In genomic region chr6:128358999-128359398, GRCm38 (mm10) we compare ENCODE assay signal across 8 mouse cellular contexts. TPM values are rescaled to one million over a fixed set of nuclear protein-coding genes. Genes with fewer than 3 reads are reported as not detected.
DNase-seq lines count a peak whose midpoint lies in the region; ATAC-seq and TF ChIP-seq lines count a peak whose summit lies in the region.

No protein-coding gene starts in this region.

- H3K4me1 ChIP-seq in neural tube, embryonic 15.5 days: peaks cover 52% of the 10 kb centered on the region
- H3K4me1 ChIP-seq in hindbrain, postnatal 0 days (ENCODE audit: insufficient read depth, low read length): 0 out of 2 replicates have a peak, but pooled peaks cover 2% of the 10 kb centered on the region
- peaks cover 12% of the 10 kb centered on the region for H3K4me1 ChIP-seq in limb, embryonic 11.5 days (ENCODE audit: control insufficient read depth, insufficient read depth, low read length)

- no peak overlapping the region for H3K9ac ChIP-seq in neural tube, embryonic 15.5 days (replicated peaks)
- H3K9ac ChIP-seq in hindbrain, postnatal 0 days (replicated peaks; ENCODE audit: low read length): no peak overlapping the region
- no peak overlapping the region for H3K9ac ChIP-seq in limb, embryonic 11.5 days (ENCODE audit: low read length)

- no peak for ATAC-seq in neural tube, embryonic 15.5 days (ENCODE audit: low FRiP score)
- ATAC-seq in hindbrain, postnatal 0 days: no peak
- ATAC-seq in limb, embryonic 11.5 days (ENCODE audit: insufficient number of reproducible peaks, low FRiP score, low TSS enrichment, low read depth): no peak

- no peak overlapping the region for H3K4me2 ChIP-seq in neural tube, embryonic 15.5 days
- H3K4me2 ChIP-seq in hindbrain, postnatal 0 days (ENCODE audit: low read depth, low read length): no peak overlapping the region
- no peak overlapping the region for H3K4me2 ChIP-seq in limb, embryonic 11.5 days (ENCODE audit: low read depth, severe bottlenecking)

- TF ChIP-seq CTCF in hindbrain, postnatal 0 days (IDR thresholded peaks at IDR 0.05; ENCODE audit: low read depth): peak; percentile 95

- no peaks in the 10 kb centered on the region for H3K27me3 ChIP-seq in neural tube, embryonic 15.5 days (replicated peaks)
- H3K27me3 ChIP-seq in hindbrain, postnatal 0 days (ENCODE audit: insufficient read depth, low read length): no peaks in the 10 kb centered on the region
- H3K27me3 ChIP-seq in limb, embryonic 11.5 days (ENCODE audit: control insufficient read depth, insufficient read depth, low read length): no peaks in the 10 kb centered on the region

- peaks cover 17% of the 10 kb centered on the region for H3K36me3 ChIP-seq in neural tube, embryonic 15.5 days
- peaks cover 4% of the 10 kb centered on the region; the same call in 1 of the 2 replicates for H3K36me3 ChIP-seq in hindbrain, postnatal 0 days (ENCODE audit: insufficient read depth, low read length)
- H3K36me3 ChIP-seq in limb, embryonic 11.5 days (ENCODE audit: control insufficient read depth, insufficient read depth, low read length): peaks cover 5% of the 10 kb centered on the region

- DNase-seq in neural tube, embryonic 10.5 days (ENCODE audit: extremely low spot score, low spot score): peak; percentile 61
- peak; percentile 78 for DNase-seq in adrenal gland, adult 2 months
- DNase-seq in embryo, embryonic 11 days: peak; percentile 75
- DNase-seq in hindbrain, postnatal 0 days (ENCODE audit: low spot score): peak; percentile 83
- peak; percentile 78 for DNase-seq in limb, embryonic 11.5 days (ENCODE audit: low spot score)
- peak; percentile 87 for DNase-seq in retina, embryonic 14.5 days (ENCODE audit: low spot score)
- peak; percentile 82 for DNase-seq in thymus, postnatal 4 days

- WGBS in neural tube, embryonic 15.5 days: 4% methylated on average over 2 of the region's 2 CpGs
- WGBS in hindbrain, postnatal 0 days: 6% methylated on average over 2 of the region's 2 CpGs
- WGBS in limb, embryonic 11.5 days: 34% methylated on average over 2 of the region's 2 CpGs

- H3K27ac ChIP-seq in neural tube, embryonic 15.5 days (replicated peaks): no peak overlapping the region
- H3K27ac ChIP-seq in hindbrain, postnatal 0 days: no peak overlapping the region
- H3K27ac ChIP-seq in limb, embryonic 11.5 days (replicated peaks; ENCODE audit: low read depth, low read length): no peak overlapping the region

- H3K4me3 ChIP-seq in neural tube, embryonic 15.5 days (replicated peaks): no peak overlapping the region
- H3K4me3 ChIP-seq in hindbrain, postnatal 0 days (ENCODE audit: low read length): no peak overlapping the region
- no peak overlapping the region for H3K4me3 ChIP-seq in limb, embryonic 11.5 days (ENCODE audit: low read depth, low read length)

- no peaks in the 10 kb centered on the region for H3K9me3 ChIP-seq in neural tube, embryonic 15.5 days (replicated peaks)
- H3K9me3 ChIP-seq in hindbrain, postnatal 0 days (ENCODE audit: low read length): no peaks in the 10 kb centered on the region
- no peaks in the 10 kb centered on the region for H3K9me3 ChIP-seq in limb, embryonic 11.5 days (ENCODE audit: control insufficient read depth, low read length)

RNA-seq across cellular contexts. Expression of gene Tulp3, which starts 3.3 kb away (rescaled TPM):
- 19.1 and 21.8 TPM in 2 replicates for polyA plus RNA-seq in neural tube, embryonic 15.5 days (2015; fragmentation: Nextera tagmentation; extraction: Ambion mirVana)
- 10 to 100 TPM; 34.9 to 42.6 TPM for total RNA-seq in adrenal gland, adult 2 months (2021)
- polyA plus RNA-seq in adrenal gland, adult 2 months (2012; rRNA removed): 20.2 and 25.7 TPM in 2 replicates
- 12.8 and 16.4 TPM in 2 replicates for total RNA-seq in hindbrain, postnatal 0 days (2014; rRNA removed)
- 15.8 and 17.5 TPM in 2 replicates for polyA plus RNA-seq in hindbrain, postnatal 0 days (2015; fragmentation: Nextera tagmentation; extraction: Ambion mirVana)
- 21.4 and 22.3 TPM in 2 replicates for polyA plus RNA-seq in limb, embryonic 11.5 days (2014; fragmentation: Nextera tagmentation; extraction: Ambion mirVana)

RNA-seq across cellular contexts. Expression of gene Rhno1, which starts 3.7 kb away (rescaled TPM):
- 72.2 and 85.9 TPM in 2 replicates for polyA plus RNA-seq in neural tube, embryonic 15.5 days (2015; fragmentation: Nextera tagmentation; extraction: Ambion mirVana)
- total RNA-seq in adrenal gland, adult 2 months (2021): 10 to 100 TPM; 15.9 to 18.0 TPM
- 11.2 TPM in 2 replicates for polyA plus RNA-seq in adrenal gland, adult 2 months (2012; rRNA removed)
- total RNA-seq in hindbrain, postnatal 0 days (2014; rRNA removed): 22.8 and 23.1 TPM in 2 replicates
- 53.9 and 55.2 TPM in 2 replicates for polyA plus RNA-seq in hindbrain, postnatal 0 days (2015; fragmentation: Nextera tagmentation; extraction: Ambion mirVana)
- 190 and 195 TPM in 2 replicates for polyA plus RNA-seq in limb, embryonic 11.5 days (2014; fragmentation: Nextera tagmentation; extraction: Ambion mirVana)

RNA-seq across cellular contexts. Expression of gene Foxm1, which starts 3.8 kb away (rescaled TPM):
- polyA plus RNA-seq in neural tube, embryonic 15.5 days (2015; fragmentation: Nextera tagmentation; extraction: Ambion mirVana): 5.3 and 11.7 TPM in 2 replicates
- total RNA-seq in adrenal gland, adult 2 months (2021): 1 to 10 TPM; 1.9 to 3.0 TPM
- polyA plus RNA-seq in adrenal gland, adult 2 months (2012; rRNA removed): 4.5 and 4.7 TPM in 2 replicates
- total RNA-seq in hindbrain, postnatal 0 days (2014; rRNA removed): 9.7 and 14.4 TPM in 2 replicates
- 7.2 and 7.5 TPM in 2 replicates for polyA plus RNA-seq in hindbrain, postnatal 0 days (2015; fragmentation: Nextera tagmentation; extraction: Ambion mirVana)
- polyA plus RNA-seq in limb, embryonic 11.5 days (2014; fragmentation: Nextera tagmentation; extraction: Ambion mirVana): 50.9 and 61.1 TPM in 2 replicates

RNA-seq across cellular contexts. Expression of gene Tex52, which starts 16.3 kb away (rescaled TPM):
- polyA plus RNA-seq in neural tube, embryonic 15.5 days (2015; fragmentation: Nextera tagmentation; extraction: Ambion mirVana): 0.33 and 0.54 TPM in 2 replicates
- not detected for total RNA-seq in adrenal gland, adult 2 months (2021)
- polyA plus RNA-seq in adrenal gland, adult 2 months (2012; rRNA removed): not detected in 2 replicates
- 1.4 TPM in 1 of 2 replicates, not detected in the other for total RNA-seq in hindbrain, postnatal 0 days (2014; rRNA removed)
- 0.20 and 0.25 TPM in 2 replicates for polyA plus RNA-seq in hindbrain, postnatal 0 days (2015; fragmentation: Nextera tagmentation; extraction: Ambion mirVana)
- polyA plus RNA-seq in limb, embryonic 11.5 days (2014; fragmentation: Nextera tagmentation; extraction: Ambion mirVana): 0.33 TPM in 1 of 2 replicates, not detected in the other

RNA-seq across cellular contexts. Expression of gene Gm44596, which starts 16.3 kb away (rescaled TPM):
- not detected in 2 replicates for polyA plus RNA-seq in neural tube, embryonic 15.5 days (2015; fragmentation: Nextera tagmentation; extraction: Ambion mirVana)
- total RNA-seq in adrenal gland, adult 2 months (2021): not detected
- polyA plus RNA-seq in adrenal gland, adult 2 months (2012; rRNA removed): 0.30 TPM in 1 of 2 replicates, not detected in the other
- total RNA-seq in hindbrain, postnatal 0 days (2014; rRNA removed): not detected in 2 replicates
- polyA plus RNA-seq in hindbrain, postnatal 0 days (2015; fragmentation: Nextera tagmentation; extraction: Ambion mirVana): not detected in 2 replicates
- not detected in 2 replicates for polyA plus RNA-seq in limb, embryonic 11.5 days (2014; fragmentation: Nextera tagmentation; extraction: Ambion mirVana)
